Mouse (Mus musculus) gastrocnemius, postnatal 4 days (tissue): Measurements from ENCODE around the gene Tshr. TPM values are rescaled to one million over a fixed set of nuclear protein-coding genes. Genes with fewer than 3 reads are reported as not detected.
"Not testable (repeated sequence)": the region's sequence is repeated elsewhere in the genome, so short reads cannot be mapped to it uniquely, and the experiment has no call there.

Experiments used
- DNase-seq, 2 experiments: peaks; one replicate each; pipeline ENCODE4 v3.0.0; 2021 to 2022; ENCODE audit warnings: low spot score in 2 of 2, mixed read lengths in 2 of 2
- total RNA-seq, 2 experiments: library from RNA; stranded (reverse); gene quantifications; 2 replicates each; pipeline ENCODE4 v1.2.3; 2021

The Tshr gene
- total RNA-seq, 2 experiments from 2014 or later: 2.4 to 5.7 TPM

GRCm38 (mm10) chr12:91495497-91496225 lies 111.3 kb downstream of the Tshr start:
- no peak for DNase-seq

GRCm38 (mm10) chr12:91496226-91496558 lies 111.8 kb downstream of the Tshr start:
- DNase-seq: no peak

- no peak for DNase-seq
Measured at GRCm38 (mm10) chr12:91500475-91500874, 116.1 kb downstream of the Tshr start.

GRCm38 (mm10) chr12:91511766-91512165 lies 127.4 kb downstream of the Tshr start:
- no peak for DNase-seq

- no peak for DNase-seq
Measured at GRCm38 (mm10) chr12:91513980-91514379, 129.6 kb downstream of the Tshr start.

- no peak for DNase-seq
Measured at GRCm38 (mm10) chr12:91517808-91518207, 133.4 kb downstream of the Tshr start.

GRCm38 (mm10) chr12:91523626-91524025 lies 139.3 kb downstream of the Tshr start:
- no peak for DNase-seq

GRCm38 (mm10) chr12:91534514-91534913 lies 150.2 kb downstream of the Tshr start:
- DNase-seq: no peak

- DNase-seq: no peak
Measured at GRCm38 (mm10) chr12:91540202-91540601, 155.8 kb downstream of the Tshr start.

GRCm38 (mm10) chr12:91549471-91549870 lies 165.1 kb downstream of the Tshr start:
- DNase-seq: no peak

- DNase-seq: peak in 1 of 2 experiments; percentile 35
Measured at GRCm38 (mm10) chr12:91551773-91552526, 167.6 kb downstream of the Tshr start.

- not testable (repeated sequence) for DNase-seq
Measured at GRCm38 (mm10) chr12:91557358-91558005, 173.1 kb downstream of the Tshr start.

- DNase-seq: not testable (repeated sequence)
Measured at GRCm38 (mm10) chr12:91558152-91558551, 173.8 kb downstream of the Tshr start.

- DNase-seq: no peak
Measured at GRCm38 (mm10) chr12:91567145-91567544, 182.8 kb downstream of the Tshr start.

GRCm38 (mm10) chr12:91569255-91569654 lies 184.9 kb downstream of the Tshr start:
- no peak for DNase-seq

- no peak for DNase-seq
Measured at GRCm38 (mm10) chr12:91571708-91572107, 187.3 kb downstream of the Tshr start.

GRCm38 (mm10) chr12:91579665-91580064 lies 195.3 kb downstream of the Tshr start:
- no peak for DNase-seq

- DNase-seq: no peak
Measured at GRCm38 (mm10) chr12:91581204-91582070, 197.1 kb downstream of the Tshr start.

GRCm38 (mm10) chr12:91582362-91583002 lies 198.1 kb downstream of the Tshr start:
- no peak for DNase-seq

GRCm38 (mm10) chr12:91583409-91583808 lies 199.0 kb downstream of the Tshr start:
- no peak for DNase-seq

- DNase-seq: no peak
Measured at GRCm38 (mm10) chr12:91585206-91585605, 200.8 kb downstream of the Tshr start.
